Mouse (Mus musculus) kidney, postnatal 25 days (tissue): Measurements from ENCODE around the gene Hspa8.

Experiments used
- DNase-seq, 2 experiments: peaks; one replicate each; pipeline ENCODE4 v3.0.0; 2021; ENCODE audit warnings: mixed read lengths in 2 of 2

Hspa8 gene

DNA sequence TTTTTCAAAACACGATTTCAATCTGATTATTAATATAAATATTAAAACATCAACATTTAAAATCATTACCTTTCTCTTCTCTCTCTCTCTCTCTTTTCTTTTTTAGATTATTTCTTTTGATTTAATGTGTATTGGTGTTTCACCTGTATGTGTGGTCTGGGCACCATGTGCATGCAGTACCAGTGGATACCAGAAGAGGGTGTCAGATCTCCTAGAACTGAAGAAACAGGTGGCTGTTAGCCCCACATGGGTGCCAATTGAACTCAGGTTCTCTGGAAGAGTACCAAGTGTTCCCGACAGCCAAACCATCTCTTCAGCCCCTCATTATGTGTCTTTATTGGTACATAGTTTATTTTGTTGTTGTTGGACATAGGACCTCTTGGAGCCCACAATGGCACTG lies 11.1 kb downstream of the Hspa8 start:
- DNase-seq: peak; percentile 38 to 39

DNA sequence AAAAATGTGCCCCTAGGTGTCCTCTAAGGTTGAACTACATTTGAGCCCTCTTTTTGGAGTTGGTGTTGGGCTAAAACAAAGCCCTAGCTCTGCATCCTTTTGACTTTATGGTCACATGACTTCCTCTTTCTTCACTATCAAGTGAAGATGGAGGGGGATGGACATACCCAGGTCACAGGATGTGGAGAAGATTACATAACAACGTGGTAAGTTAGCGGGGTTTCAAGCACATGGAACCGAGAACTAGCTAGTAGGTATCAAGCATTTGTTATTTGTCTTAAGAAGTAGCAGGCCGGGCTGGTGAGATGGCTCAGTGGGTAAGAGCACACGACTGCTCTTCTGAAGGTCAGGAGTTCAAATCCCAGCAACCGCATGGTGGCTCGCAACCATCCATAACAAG lies 13.3 kb downstream of the Hspa8 start:
- no peak for DNase-seq

DNA sequence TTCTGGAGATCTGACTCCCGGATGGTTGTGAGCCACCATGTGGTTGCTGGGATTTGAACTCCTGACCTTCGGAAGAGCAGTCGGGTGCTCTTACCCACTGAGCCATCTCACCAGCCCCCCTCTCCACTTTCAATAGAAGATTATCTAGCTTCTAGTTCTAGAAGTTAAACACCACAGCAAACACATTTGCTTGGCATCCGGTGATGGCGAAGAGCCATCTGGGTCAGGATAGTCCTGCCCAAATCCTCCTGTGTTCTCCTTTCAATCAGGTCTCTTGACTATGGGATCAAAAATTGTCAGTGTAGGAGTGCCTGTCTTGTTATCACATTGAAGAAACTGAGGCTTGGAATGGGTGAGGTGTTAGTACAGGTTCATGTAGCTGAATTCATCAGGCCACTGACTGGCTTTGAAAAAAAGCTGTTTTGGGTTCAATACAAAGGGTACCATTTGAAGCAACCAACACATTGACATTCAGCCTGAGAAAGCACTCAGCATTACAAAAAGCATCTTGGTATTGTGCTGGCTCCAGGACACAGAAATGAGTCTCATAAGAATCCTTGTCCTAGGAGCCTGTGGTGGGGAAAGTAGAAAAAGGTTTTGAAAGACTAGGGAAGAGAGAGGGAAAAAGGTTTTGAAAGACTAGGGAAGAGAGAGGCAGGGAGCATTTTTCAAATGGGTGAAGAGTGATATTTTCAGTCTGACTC lies 16.7 kb downstream of the Hspa8 start:
- no peak for DNase-seq

DNA sequence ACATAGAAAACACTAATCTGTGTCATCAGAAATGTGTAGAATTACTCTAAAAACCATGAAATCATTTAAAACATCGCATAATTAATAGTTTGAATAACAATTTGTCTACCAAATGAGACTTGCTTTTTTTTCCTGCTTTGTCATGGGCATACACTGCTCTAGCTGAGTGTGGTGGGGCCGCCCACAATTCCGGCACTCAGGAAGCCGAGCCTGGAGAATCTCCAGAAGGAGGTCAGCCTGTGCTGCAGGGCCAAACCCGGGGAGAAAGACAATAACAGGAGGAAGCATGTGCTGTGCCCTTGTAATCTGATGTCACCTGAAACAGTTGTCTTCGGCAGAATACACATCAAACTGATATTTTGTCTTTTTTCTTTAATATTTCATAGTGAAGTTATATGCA lies 24.8 kb downstream of the Hspa8 start:
- peak; percentile 57 to 67 for DNase-seq

DNA sequence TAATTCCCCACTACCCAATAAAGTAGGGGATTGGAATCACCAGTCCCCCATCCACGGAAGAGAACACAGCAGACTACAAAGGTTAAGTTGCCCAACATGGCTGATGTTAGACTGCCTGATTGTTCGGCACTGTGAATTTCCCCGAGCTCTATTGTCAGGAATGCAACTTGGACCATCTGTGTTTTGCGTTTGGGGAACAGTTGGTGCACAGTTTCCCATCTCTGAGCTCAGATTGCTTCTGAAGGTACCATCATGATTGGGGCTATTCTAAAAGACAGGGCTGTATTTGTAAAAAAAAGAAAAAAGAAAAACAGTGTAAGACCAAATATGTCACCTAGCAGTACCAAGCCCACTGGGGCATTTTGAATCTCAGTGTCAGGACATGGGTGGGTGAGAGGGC lies 26.6 kb downstream of the Hspa8 start:
- DNase-seq: no peak

DNA sequence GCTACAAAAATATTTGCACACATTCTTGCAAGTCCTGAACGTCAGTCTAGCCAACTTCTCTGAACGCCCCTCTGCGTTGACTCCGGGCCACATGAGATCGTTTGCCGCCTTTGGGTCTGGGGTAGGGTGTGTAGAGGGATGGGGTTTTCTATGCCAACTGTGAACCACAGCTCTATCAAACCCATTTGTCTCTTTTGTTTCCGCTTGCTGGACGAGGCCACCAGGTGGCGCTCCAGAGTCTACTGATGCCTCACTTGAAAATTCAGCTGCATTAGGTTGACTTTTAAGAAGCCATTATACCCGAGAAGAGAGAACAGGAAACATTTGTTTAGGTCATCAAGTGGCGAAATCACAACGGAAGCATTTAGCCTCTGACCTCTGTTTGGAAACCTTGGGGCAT lies 33.8 kb downstream of the Hspa8 start:
- DNase-seq: peak; percentile 69 to 88

DNA sequence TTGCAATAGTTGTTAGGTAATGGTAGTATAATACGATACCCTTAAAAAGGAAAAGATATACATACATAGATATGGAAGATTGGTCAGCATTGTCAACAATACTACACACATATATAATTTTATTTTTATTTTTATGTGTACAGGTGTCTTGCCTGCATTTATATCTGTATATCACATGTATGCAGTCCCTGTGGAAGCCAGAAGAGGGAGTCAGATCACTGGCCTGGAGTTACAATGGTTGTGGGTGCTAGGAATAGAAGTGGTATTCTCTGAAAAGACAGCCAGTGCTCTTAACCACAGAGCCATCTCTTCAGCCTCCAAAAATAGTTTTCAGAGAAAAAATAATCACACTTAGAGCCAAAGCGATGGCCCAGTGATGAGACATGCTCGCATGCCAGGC lies 35.9 kb downstream of the Hspa8 start:
- no peak for DNase-seq

DNA sequence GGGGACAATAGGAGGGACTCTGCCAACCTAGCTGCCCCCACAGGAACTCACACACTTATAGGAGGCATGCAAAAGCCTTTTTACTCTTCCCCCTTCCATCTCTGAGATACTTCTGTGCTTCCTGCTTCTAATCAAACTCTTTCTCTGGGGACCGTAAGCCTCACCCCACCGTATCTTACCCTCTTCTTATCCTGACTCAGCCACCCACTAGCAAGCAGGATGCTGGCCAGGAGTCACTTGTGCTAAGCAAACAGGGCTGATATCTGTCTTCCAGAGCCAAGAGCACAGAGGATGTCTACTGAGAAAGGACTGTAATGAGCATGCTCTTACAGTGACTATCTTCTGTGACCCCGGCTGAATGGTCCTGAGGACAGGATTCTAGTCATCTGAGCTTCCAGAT lies 38.9 kb downstream of the Hspa8 start:
- DNase-seq: no peak

DNA sequence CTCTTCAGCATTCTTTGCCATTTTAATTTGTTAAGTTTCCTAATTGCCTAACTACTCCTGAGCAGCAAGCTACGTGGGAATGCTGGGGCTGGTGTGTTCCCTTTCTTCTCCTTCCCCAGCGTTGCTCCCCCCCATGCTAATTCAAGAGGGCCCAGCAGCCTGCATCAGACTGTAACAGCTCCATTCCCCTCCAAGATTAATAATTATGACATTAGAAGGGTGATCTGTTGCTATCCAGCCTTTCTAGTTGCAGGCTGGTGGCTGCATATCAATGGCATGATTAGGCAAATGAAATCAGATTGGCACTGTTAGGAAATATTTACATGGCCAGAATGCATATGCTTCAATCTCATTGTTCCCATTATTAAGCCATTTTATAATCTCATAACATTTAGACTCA lies 50.7 kb downstream of the Hspa8 start:
- no peak for DNase-seq

DNA sequence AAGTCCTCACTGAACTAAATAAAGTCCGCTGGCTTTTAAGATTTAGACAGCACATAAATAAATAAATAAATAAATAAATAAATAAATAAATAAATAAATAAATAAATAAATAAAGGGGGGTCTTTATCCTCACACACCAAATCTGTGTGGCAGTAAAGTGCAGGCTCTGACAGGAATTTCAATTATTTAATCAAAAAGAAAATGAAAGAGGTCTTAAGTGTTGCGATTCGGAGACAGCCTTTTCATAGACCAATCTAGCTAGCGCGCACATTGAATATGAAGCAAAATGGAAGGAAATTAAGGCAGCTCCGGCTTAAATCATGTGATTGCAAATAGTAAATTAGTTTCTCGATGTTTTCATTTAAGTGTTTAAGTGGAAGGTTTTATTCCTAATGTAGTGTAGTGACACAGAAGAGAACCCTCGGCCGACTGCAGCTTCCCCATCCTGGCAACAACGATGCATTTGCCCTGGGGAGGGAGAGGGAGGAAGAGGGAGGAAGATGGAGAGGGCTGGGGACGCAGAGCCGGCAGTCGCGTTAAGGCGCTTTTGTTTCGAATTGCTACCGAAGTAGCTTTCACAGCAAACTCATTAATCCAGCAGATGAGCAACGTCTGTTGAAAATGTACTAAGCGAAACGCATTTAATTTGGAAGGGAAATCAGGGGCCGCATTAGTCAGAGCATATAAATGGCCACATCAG lies 57.8 kb downstream of the Hspa8 start:
- DNase-seq: no peak

DNA sequence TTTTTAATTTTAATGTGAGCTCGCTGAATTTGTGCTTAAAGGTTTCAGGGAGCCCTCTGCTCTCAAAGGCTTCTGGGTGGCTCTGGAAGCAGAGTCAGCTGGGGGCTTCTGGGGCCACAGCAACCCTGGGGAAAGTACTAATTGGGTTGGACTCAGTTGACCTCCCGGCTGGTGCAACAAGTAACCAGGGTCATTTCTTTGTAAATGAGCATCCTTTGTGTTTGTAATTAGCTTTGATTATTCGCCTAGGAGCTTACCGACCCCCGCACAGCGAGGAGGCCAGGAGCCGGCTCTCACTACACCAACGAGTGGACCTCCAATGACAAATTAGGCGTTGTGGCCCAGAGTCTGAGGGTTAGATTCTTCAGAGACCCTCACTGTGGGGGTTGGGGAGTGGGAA lies 58.4 kb downstream of the Hspa8 start:
- no peak for DNase-seq
